Mouse (Mus musculus) left cerebral cortex, adult 2 months (tissue): ENCODE results near the gene Hivep3. TPM values are rescaled to one million over a fixed set of nuclear protein-coding genes. Genes with fewer than 3 reads are reported as not detected.

Experiments
- DNase-seq, 2 experiments: peaks; one replicate each; pipeline ENCODE4 v3.0.0; 2021 to 2022; ENCODE audit warnings: low spot score in 2 of 2, mixed read lengths in 1 of 2; ENCODE audit errors: extremely low spot score in 1 of 2
- H3K27ac ChIP-seq: fragments of 200-600 bp; 2 replicates; pipeline ENCODE4 v1.8.1; 2022
- H3K4me3 ChIP-seq: fragments of 200-600 bp; 2 replicates; pipeline ENCODE4 v1.8.1; 2022
- CTCF ChIP-seq: fragments of 200-600 bp; IDR thresholded peaks from 2 replicates; pipeline ENCODE4 v1.8.1; 2022; ENCODE audit warnings: antibody characterized with exemption, mild to moderate bottlenecking, moderate library complexity
- intact Hi-C: fragments of 180-260 bp; cut with DNase I; formaldehyde crosslinking; loops from one replicate; pipeline ENCODE4 v1.15.1; 2025
- total RNA-seq, 2 experiments: library from RNA; stranded (reverse); gene quantifications; 2 replicates each; pipeline ENCODE4 v1.2.3; 2021

The Hivep3 gene
- total RNA-seq, 2 experiments from 2014 or later: 65.8 to 87.4 TPM

- TF ChIP-seq CTCF: no peak
- no peak overlapping the region for H3K27ac ChIP-seq
- DNase-seq: no peak
- intact Hi-C loops: no loop called here
- no peak overlapping the region for H3K4me3 ChIP-seq
These were observed 212.8 kb downstream of the Hivep3 start for GRCm38 (mm10) chr4:119946224-119946887.

GRCm38 (mm10) chr4:119947232-119948162, 213.9 kb downstream of the Hivep3 start:
- no peak for DNase-seq
- peak; percentile 31 for TF ChIP-seq CTCF
- intact Hi-C loops: loop anchor here (2.0 kb wide), 1 partner anchor 15 kb away; no protein-coding TSS in a partner anchor
- H3K4me3 ChIP-seq: no peak overlapping the region
- H3K27ac ChIP-seq: peak overlapping the region; percentile 85

- intact Hi-C loops: loop anchor here (2.0 kb wide), 1 partner anchor 16 kb away; no protein-coding TSS in a partner anchor
- no peak for DNase-seq
- TF ChIP-seq CTCF: no peak
- Histone ChIP-seq H3K4me3 (no peak overlapping the region), H3K27ac (peak overlapping the region; percentile 85)
These were observed 214.8 kb downstream of the Hivep3 start for GRCm38 (mm10) chr4:119948406-119948805.

GRCm38 (mm10) chr4:119948922-119949614, 215.5 kb downstream of the Hivep3 start:
- DNase-seq: no peak
- no peak for TF ChIP-seq CTCF
- H3K27ac ChIP-seq: peak overlapping the region; percentile 85
- H3K4me3 ChIP-seq: no peak overlapping the region
- intact Hi-C loops: loop anchor here (2.0 kb wide), 1 partner anchor 16 kb away; no protein-coding TSS in a partner anchor

GRCm38 (mm10) chr4:119950181-119950580, 216.6 kb downstream of the Hivep3 start:
- intact Hi-C loops: no loop called here
- Histone ChIP-seq H3K4me3 (no peak overlapping the region), H3K27ac (peak overlapping the region; percentile 85)
- TF ChIP-seq CTCF: no peak
- DNase-seq: no peak

GRCm38 (mm10) chr4:119951081-119951480, 217.5 kb downstream of the Hivep3 start:
- TF ChIP-seq CTCF: no peak
- H3K4me3 ChIP-seq: no peak overlapping the region
- intact Hi-C loops: no loop called here

GRCm38 (mm10) chr4:119955008-119955407, 221.4 kb downstream of the Hivep3 start:
- no peak overlapping the region for H3K27ac ChIP-seq
- no peak overlapping the region for H3K4me3 ChIP-seq
- no peak for DNase-seq
- TF ChIP-seq CTCF: no peak
- intact Hi-C loops: no loop called here

More at GRCm38 (mm10) chr4:119951081-119951480, 217.5 kb downstream of the Hivep3 start:
- no peak for DNase-seq
- H3K27ac ChIP-seq: peak overlapping the region; percentile 48; the same call in 1 of the 2 replicates

GRCm38 (mm10) chr4:119957970-119958369, 224.4 kb downstream of the Hivep3 start:
- intact Hi-C loops: no loop called here
- DNase-seq: no peak
- Histone ChIP-seq H3K27ac (no peak overlapping the region), H3K4me3 (no peak overlapping the region)
- no peak for TF ChIP-seq CTCF

- intact Hi-C loops: no loop called here
- Histone ChIP-seq H3K4me3 (no peak overlapping the region), H3K27ac (no peak overlapping the region)
- no peak for TF ChIP-seq CTCF
- no peak for DNase-seq
These were observed 225.7 kb downstream of the Hivep3 start for GRCm38 (mm10) chr4:119959293-119959692.

GRCm38 (mm10) chr4:119959873-119960272, 226.3 kb downstream of the Hivep3 start:
- TF ChIP-seq CTCF: no peak
- DNase-seq: no peak
- Histone ChIP-seq H3K27ac (no peak overlapping the region), H3K4me3 (no peak overlapping the region)
- intact Hi-C loops: no loop called here

- DNase-seq: no peak
- no peak overlapping the region for H3K4me3 ChIP-seq
- H3K27ac ChIP-seq: no peak overlapping the region; the same call in 1 of the 2 replicates
- intact Hi-C loops: no loop called here
- TF ChIP-seq CTCF: no peak
These were observed 226.9 kb downstream of the Hivep3 start for GRCm38 (mm10) chr4:119960523-119960922.
